Mouse (Mus musculus) stomach, embryonic 15.5 days (tissue): Measurements from ENCODE around the gene Fam227b. TPM values are rescaled to one million over a fixed set of nuclear protein-coding genes. Genes with fewer than 3 reads are reported as not detected.

ENCODE experiments used
- ATAC-seq: fragments of 200-750 bp; cut with Nextera tagmentation; 2 replicates; pipeline ENCODE4 v1.8.0; 2017; ENCODE audit warnings: low read depth, moderate number of reproducible peaks, moderate TSS enrichment; ENCODE audit not compliant: insufficient read depth, low FRiP score
- H3K27ac ChIP-seq: fragments of 300-500 bp; sonication (generic); 2 replicates; pipeline ENCODE4 v1.5.1; 2015; ENCODE audit warnings: mild to moderate bottlenecking, inconsistent platforms
- H3K27me3 ChIP-seq: fragments of 300-500 bp; sonication (generic); replicated peaks from 2 replicates; pipeline ENCODE4 v1.6.1; 2015; ENCODE audit warnings: inconsistent platforms
- H3K36me3 ChIP-seq: fragments of 300-500 bp; sonication (generic); 2 replicates; pipeline ENCODE4 v1.6.1; 2015; ENCODE audit warnings: inconsistent platforms
- H3K4me1 ChIP-seq: fragments of 300-500 bp; sonication (generic); 2 replicates; pipeline ENCODE4 v1.6.1; 2015; ENCODE audit warnings: inconsistent platforms
- H3K4me2 ChIP-seq: fragments of 300-500 bp; sonication (generic); 2 replicates; pipeline ENCODE4 v1.6.1; 2015; ENCODE audit warnings: mild to moderate bottlenecking, inconsistent platforms
- H3K4me3 ChIP-seq: fragments of 300-500 bp; sonication (generic); replicated peaks from 2 replicates; pipeline ENCODE4 v1.5.1; 2015; ENCODE audit warnings: inconsistent platforms
- H3K9ac ChIP-seq: fragments of 300-500 bp; sonication (generic); 2 replicates; pipeline ENCODE4 v1.6.1; 2015; ENCODE audit warnings: inconsistent platforms
- H3K9me3 ChIP-seq: fragments of 300-500 bp; sonication (generic); 2 replicates; pipeline ENCODE4 v1.6.1; 2016; ENCODE audit warnings: inconsistent platforms
- WGBS: fragments of 180-500 bp; shearing (Covaris S2); methylation state at CpG from one replicate; pipeline ENCODE4 v1.1.7; 2015; 5-methylcytosine and 5-hydroxymethylcytosine counted together
- polyA plus RNA-seq: library from polyadenylated mRNA; unstranded; fragments of >200 nt; fragmentation: Nextera tagmentation; extraction: Ambion mirVana; gene quantifications from 2 replicates; pipeline ENCODE4 v1.2.1, GENCODE M21; 2015

Gene Fam227b
- polyA plus RNA-seq, 1 experiment from 2014 or later: not detected

- Histone ChIP-seq H3K4me1 (no peaks in the 10 kb centered on the region), H3K4me3 (no peak overlapping the region), H3K27me3 (no peaks in the 10 kb centered on the region), H3K36me3 (no peaks in the 10 kb centered on the region), H3K27ac (no peak overlapping the region), H3K9me3 (no peaks in the 10 kb centered on the region), H3K4me2 (no peak overlapping the region), H3K9ac (no peak overlapping the region)
- WGBS: 70% methylated on average over 5 of the region's 5 CpGs
- ATAC-seq: no peak
These were observed 61.4 kb downstream of the Fam227b start for GRCm38 (mm10) chr2:126090432-126090831.

- no peaks in the 10 kb centered on the region for H3K27me3 ChIP-seq
- no peaks in the 10 kb centered on the region for H3K4me1 ChIP-seq
- WGBS: 77% methylated on average over 8 of the region's 8 CpGs
- no peak overlapping the region for H3K9ac ChIP-seq
- ATAC-seq: no peak
- H3K27ac ChIP-seq: no peak overlapping the region
- no peaks in the 10 kb centered on the region for H3K36me3 ChIP-seq
- H3K4me3 ChIP-seq: no peak overlapping the region
- no peak overlapping the region for H3K4me2 ChIP-seq
- no peaks in the 10 kb centered on the region for H3K9me3 ChIP-seq
These were observed 65.6 kb downstream of the Fam227b start for GRCm38 (mm10) chr2:126086187-126086586.

- no peaks in the 10 kb centered on the region for H3K4me1 ChIP-seq
- H3K9ac ChIP-seq: no peak overlapping the region
- no peaks in the 10 kb centered on the region for H3K27me3 ChIP-seq
- H3K4me2 ChIP-seq: no peak overlapping the region
- H3K36me3 ChIP-seq: no peaks in the 10 kb centered on the region
- no peak for ATAC-seq
- no peak overlapping the region for H3K27ac ChIP-seq
- H3K4me3 ChIP-seq: no peak overlapping the region
- WGBS: 66% methylated on average over 3 of the region's 3 CpGs
- H3K9me3 ChIP-seq: no peaks in the 10 kb centered on the region
These were observed 67.5 kb downstream of the Fam227b start for GRCm38 (mm10) chr2:126084326-126084725.

GRCm38 (mm10) chr2:126079086-126079485 lies 72.7 kb downstream of the Fam227b start:
- Histone ChIP-seq H3K4me1 (no peaks in the 10 kb centered on the region), H3K36me3 (no peaks in the 10 kb centered on the region), H3K27ac (no peak overlapping the region), H3K9me3 (no peaks in the 10 kb centered on the region), H3K4me3 (no peak overlapping the region), H3K9ac (no peak overlapping the region), H3K27me3 (no peaks in the 10 kb centered on the region), H3K4me2 (no peak overlapping the region)
- no peak for ATAC-seq
- 69% methylated on average over 2 of the region's 2 CpGs for WGBS

- Histone ChIP-seq H3K27ac (no peak overlapping the region), H3K4me3 (no peak overlapping the region), H3K4me2 (no peak overlapping the region), H3K36me3 (no peaks in the 10 kb centered on the region), H3K9ac (no peak overlapping the region), H3K4me1 (no peaks in the 10 kb centered on the region), H3K9me3 (no peaks in the 10 kb centered on the region), H3K27me3 (no peaks in the 10 kb centered on the region)
- 85% methylated on average over 6 of the region's 6 CpGs for WGBS
- no peak for ATAC-seq
These were observed 75.3 kb downstream of the Fam227b start for GRCm38 (mm10) chr2:126076506-126076905.

- H3K9me3 ChIP-seq: no peaks in the 10 kb centered on the region
- H3K4me1 ChIP-seq: no peaks in the 10 kb centered on the region
- H3K27me3 ChIP-seq: no peaks in the 10 kb centered on the region
- H3K4me2 ChIP-seq: no peak overlapping the region
- no peak overlapping the region for H3K4me3 ChIP-seq
- no peaks in the 10 kb centered on the region for H3K36me3 ChIP-seq
- 76% methylated on average over 4 of the region's 4 CpGs for WGBS
- H3K9ac ChIP-seq: no peak overlapping the region
- no peak for ATAC-seq
- no peak overlapping the region for H3K27ac ChIP-seq
These were observed 78.1 kb downstream of the Fam227b start for GRCm38 (mm10) chr2:126073744-126074143.

GRCm38 (mm10) chr2:126069740-126070139 lies 82.1 kb downstream of the Fam227b start:
- H3K27me3 ChIP-seq: no peaks in the 10 kb centered on the region
- H3K36me3 ChIP-seq: no peaks in the 10 kb centered on the region
- no peaks in the 10 kb centered on the region for H3K9me3 ChIP-seq
- 67% methylated on average over 1 of the region's 1 CpGs for WGBS
- no peak overlapping the region for H3K27ac ChIP-seq
- H3K4me1 ChIP-seq: no peaks in the 10 kb centered on the region
- no peak for ATAC-seq
- no peak overlapping the region for H3K4me2 ChIP-seq
- no peak overlapping the region for H3K9ac ChIP-seq
- no peak overlapping the region for H3K4me3 ChIP-seq

- Histone ChIP-seq H3K27me3 (no peaks in the 10 kb centered on the region), H3K27ac (no peak overlapping the region), H3K36me3 (no peaks in the 10 kb centered on the region), H3K4me2 (no peak overlapping the region), H3K9me3 (no peaks in the 10 kb centered on the region), H3K4me3 (no peak overlapping the region), H3K4me1 (no peaks in the 10 kb centered on the region), H3K9ac (no peak overlapping the region)
- 73% methylated on average over 3 of the region's 3 CpGs for WGBS
- no peak for ATAC-seq
These were observed 86.4 kb downstream of the Fam227b start for GRCm38 (mm10) chr2:126065303-126065856.

- WGBS: 46% methylated on average over 2 of the region's 2 CpGs
- Histone ChIP-seq H3K27ac (no peak overlapping the region), H3K36me3 (no peaks in the 10 kb centered on the region), H3K4me3 (no peak overlapping the region), H3K4me1 (no peaks in the 10 kb centered on the region), H3K9ac (no peak overlapping the region), H3K9me3 (no peaks in the 10 kb centered on the region), H3K27me3 (no peaks in the 10 kb centered on the region), H3K4me2 (no peak overlapping the region)
- ATAC-seq: no peak
These were observed 87.0 kb downstream of the Fam227b start for GRCm38 (mm10) chr2:126064814-126065213.

- ATAC-seq: no peak
- H3K9me3 ChIP-seq: no peaks in the 10 kb centered on the region
- H3K4me3 ChIP-seq: no peak overlapping the region
- H3K9ac ChIP-seq: no peak overlapping the region
- no peaks in the 10 kb centered on the region for H3K4me1 ChIP-seq
- 67% methylated on average over 7 of the region's 7 CpGs for WGBS
- no peaks in the 10 kb centered on the region for H3K36me3 ChIP-seq
- H3K27me3 ChIP-seq: no peaks in the 10 kb centered on the region
- no peak overlapping the region for H3K27ac ChIP-seq
- H3K4me2 ChIP-seq: no peak overlapping the region
These were observed 88.9 kb downstream of the Fam227b start for GRCm38 (mm10) chr2:126062876-126063275.

- no peaks in the 10 kb centered on the region for H3K27me3 ChIP-seq
- H3K4me3 ChIP-seq: no peak overlapping the region
- H3K4me1 ChIP-seq: no peaks in the 10 kb centered on the region
- no peaks in the 10 kb centered on the region for H3K36me3 ChIP-seq
- WGBS: 45% methylated on average over 17 of the region's 17 CpGs
- ATAC-seq: no peak
- H3K4me2 ChIP-seq: peak overlapping the region; percentile 23; the same call in 1 of the 2 replicates
- H3K9me3 ChIP-seq: no peaks in the 10 kb centered on the region
- no peak overlapping the region for H3K9ac ChIP-seq
- H3K27ac ChIP-seq: peak overlapping the region; percentile 48
These were observed 90.6 kb downstream of the Fam227b start for GRCm38 (mm10) chr2:126061037-126061773.

GRCm38 (mm10) chr2:126060595-126060994 lies 91.2 kb downstream of the Fam227b start:
- H3K9ac ChIP-seq: no peak overlapping the region
- H3K4me3 ChIP-seq: no peak overlapping the region
- H3K4me1 ChIP-seq: no peaks in the 10 kb centered on the region
- peak overlapping the region; percentile 42; the same call in 1 of the 2 replicates for H3K27ac ChIP-seq
- H3K27me3 ChIP-seq: no peaks in the 10 kb centered on the region
- peak overlapping the region; percentile 23; the same call in 1 of the 2 replicates for H3K4me2 ChIP-seq
- H3K36me3 ChIP-seq: no peaks in the 10 kb centered on the region
- H3K9me3 ChIP-seq: no peaks in the 10 kb centered on the region
- no peak for ATAC-seq
- WGBS: 45% methylated on average over 4 of the region's 4 CpGs
